Mouse (Mus musculus) neutrophil, adult 5-6 weeks (primary cell): ENCODE results near the gene Slc35c1. TPM values are rescaled to one million over a fixed set of nuclear protein-coding genes. Genes with fewer than 3 reads are reported as not detected.
"Not testable (repeated sequence)": the region's sequence is repeated elsewhere in the genome, so short reads cannot be mapped to it uniquely, and the experiment has no call there.

Experiments
- ATAC-seq: fragments of 151-379, 151-347 bp; 2 replicates; pipeline ENCODE4 v1.8.0; 2017; ENCODE audit warnings: mild to moderate bottlenecking, moderate TSS enrichment; ENCODE audit not compliant: insufficient number of reproducible peaks, poor library complexity, low FRiP score, severe bottlenecking; ENCODE audit errors: extremely low read depth
- total RNA-seq: library from RNA; stranded (forward); fragments of 200-1000 nt; gene quantifications from 2 replicates; pipeline ENCODE4 v1.2.3, GENCODE M21; 2017

Gene Slc35c1
- total RNA-seq, 1 experiment from 2014 or later: 21.6 TPM

DNA sequence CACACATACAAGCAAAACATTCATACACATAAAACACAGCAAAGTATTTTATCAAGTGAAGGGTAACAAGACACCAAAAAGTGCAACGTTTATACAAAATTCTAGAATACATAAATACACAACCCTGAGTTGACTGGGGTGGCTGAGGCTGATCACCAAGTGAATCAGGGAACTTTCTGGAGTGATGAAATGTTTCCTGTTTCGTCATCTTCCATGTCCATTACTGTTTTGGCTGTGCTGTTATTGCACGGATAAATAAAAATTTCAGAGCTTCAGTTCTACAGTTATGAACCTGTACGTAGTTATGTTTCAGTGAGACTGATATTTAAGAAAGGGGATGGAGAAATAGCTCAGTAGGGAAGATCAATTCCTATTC lies 18.0 kb upstream of the Slc35c1 start:
- ATAC-seq: peak; percentile 28; the same call in 1 of the 2 replicates

DNA sequence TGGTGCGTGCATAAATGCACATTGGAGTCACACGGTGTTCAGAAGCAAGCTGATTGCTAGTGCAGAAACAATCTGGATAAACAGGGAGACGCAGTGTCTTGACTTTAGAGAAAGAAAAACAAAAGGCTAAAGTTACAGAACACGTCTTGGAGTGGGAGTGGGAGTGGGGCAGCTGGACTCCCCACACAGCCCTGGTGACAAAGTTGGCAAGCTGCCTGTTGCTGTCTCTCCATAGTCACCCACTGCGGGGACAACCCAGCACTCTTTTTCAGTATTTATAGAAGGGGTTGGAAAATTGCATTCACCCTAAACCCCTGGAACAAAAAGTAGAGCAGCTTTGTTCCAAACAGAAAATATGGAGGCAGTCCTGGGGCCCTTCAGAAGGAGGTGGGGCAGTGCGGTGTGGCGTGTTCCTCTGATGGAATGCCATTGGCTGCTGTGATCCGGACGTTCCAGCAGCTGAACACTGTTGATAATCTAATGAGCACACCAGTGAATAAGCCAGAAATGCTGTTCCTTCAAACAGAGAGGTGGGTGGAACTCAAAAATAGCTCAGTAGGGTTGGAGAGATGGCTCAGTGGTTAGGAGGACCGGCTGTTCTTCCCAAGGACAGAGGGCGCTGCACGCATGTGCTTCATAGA lies 17.5 kb upstream of the Slc35c1 start:
- no peak for ATAC-seq

DNA sequence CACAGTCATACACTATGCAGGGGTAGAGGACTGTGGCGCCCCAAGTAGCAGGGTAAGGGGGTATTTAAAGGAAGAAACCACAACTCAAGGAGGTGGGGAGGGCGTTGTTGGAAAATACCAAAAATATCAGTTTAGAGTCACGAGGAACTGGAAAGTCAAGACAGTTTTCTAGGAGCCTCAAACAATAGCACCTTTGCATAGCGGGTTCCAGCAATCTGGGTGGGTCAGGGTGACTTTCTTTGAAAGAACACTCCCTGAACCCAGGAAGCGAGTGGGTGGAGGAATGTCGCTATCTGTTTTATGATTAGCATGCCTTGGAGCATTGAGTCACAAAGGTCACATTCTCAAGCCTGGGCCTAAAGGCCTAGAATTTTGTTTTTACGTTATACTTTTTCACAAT lies 16.2 kb upstream of the Slc35c1 start:
- ATAC-seq: not testable (repeated sequence)

DNA sequence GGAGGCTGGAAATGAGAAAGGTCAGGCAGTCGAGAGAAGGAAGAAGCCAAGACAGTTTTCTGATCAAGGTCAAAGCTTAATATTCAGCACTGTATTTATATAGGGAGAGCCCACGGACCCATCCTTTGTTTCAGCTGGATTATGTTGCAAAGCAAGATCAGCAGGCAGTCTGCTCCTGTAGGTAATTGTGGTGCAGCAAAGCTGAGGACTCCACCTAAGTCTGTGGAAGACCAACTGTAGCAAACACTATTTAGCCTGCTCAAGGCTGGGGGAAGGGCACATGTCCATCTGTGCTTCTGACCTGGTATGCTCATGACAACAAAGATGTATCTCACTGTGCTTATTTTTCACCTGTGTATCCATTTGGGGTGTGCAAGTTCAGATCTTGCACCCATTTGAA lies 15.4 kb upstream of the Slc35c1 start:
- ATAC-seq: no peak

DNA sequence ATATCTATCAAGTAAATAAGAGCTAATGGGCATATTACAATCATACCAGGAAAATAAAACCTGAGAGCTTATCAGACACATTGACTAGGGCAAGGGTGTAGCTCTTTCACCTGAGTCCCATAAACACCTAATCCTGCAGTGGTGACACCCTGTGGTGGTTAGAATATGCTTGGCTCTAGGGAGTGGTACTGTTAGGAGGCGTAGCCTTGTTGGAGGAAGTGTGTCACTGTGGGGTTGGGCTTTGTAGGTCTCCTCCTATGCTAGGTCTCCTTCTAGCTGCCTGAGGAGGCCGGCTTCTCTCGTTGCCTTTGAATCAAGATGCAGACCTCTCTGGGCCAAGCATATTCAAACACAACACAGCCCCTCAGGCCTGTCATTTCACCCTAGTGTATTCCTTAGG lies 14.6 kb upstream of the Slc35c1 start:
- no peak for ATAC-seq

DNA sequence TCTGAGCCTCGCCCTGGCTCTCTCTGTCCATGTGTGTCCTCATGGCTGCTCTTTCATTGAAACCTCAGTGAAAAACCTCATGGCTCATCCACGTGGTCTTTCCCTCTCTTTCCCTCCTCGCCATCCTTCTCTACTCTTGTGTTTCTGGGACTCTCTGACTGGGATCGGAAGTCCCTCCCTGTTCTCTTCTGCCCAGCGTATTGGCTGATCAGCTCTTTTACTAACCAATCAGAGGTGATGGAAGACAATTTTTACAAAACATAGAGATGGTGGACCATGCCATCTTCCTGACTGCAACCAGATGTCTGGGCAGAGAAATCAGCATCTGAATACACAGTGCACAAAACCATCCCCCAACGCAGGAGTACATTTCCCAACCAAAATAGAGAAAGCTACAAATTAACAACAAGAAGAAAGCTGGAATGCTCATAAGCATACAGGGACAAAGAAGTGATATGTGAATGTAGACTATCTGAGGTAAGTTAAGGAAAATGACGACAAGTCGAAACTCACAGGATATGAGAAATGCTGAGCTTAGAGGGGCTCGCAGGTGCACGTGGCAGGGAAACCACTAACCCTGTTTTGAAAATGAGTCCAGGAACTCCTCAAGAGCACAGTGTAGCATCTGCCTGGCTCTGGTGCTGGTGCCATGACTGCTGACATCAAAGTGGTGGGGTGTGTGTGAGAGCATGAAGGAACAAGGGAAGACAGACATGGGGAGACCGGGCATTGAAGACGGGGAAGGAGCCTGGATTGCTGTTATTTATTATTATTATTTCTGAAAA lies 11.7 kb upstream of the Slc35c1 start:
- ATAC-seq: no peak

DNA sequence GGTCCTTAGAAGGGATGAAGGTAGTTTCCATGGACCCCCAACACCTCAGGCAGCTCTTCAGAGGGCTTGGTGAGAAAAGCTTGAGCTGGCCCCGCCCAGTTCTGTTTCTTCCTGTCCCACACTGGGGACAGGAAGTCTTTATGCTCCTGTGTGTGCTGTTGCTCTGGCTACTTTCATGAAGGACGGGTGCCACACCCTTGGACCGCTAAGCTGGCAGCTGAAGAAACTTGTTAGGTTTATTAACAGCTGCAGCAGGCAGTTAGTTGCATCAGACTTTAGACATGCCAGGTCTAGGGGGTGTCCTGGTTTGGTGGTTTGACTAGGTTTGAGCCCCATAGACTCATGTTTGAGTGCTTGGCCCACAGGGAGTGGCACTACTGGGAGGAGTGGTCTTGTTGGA lies 4.4 kb upstream of the Slc35c1 start:
- peak; percentile 59 for ATAC-seq

DNA sequence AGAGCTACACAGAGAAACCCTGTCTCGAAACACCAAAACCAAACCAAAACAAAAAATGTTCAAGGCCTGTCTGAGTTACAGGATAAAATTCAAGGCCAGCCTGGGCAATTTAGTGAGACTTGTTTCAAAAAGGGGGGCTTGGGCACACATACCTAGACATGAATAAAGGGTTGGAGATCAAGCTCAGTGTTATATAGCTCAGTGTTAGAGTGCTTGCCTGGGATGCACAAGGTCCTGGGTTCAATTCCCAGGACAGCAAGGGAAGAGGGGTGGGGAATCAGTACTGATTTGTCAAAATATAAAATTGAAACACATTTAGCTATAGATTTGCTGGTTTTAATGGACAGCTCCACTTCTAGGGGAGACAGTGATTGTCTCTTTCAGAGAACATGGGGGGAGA lies 877 bp upstream of the Slc35c1 start:
- no peak for ATAC-seq

DNA sequence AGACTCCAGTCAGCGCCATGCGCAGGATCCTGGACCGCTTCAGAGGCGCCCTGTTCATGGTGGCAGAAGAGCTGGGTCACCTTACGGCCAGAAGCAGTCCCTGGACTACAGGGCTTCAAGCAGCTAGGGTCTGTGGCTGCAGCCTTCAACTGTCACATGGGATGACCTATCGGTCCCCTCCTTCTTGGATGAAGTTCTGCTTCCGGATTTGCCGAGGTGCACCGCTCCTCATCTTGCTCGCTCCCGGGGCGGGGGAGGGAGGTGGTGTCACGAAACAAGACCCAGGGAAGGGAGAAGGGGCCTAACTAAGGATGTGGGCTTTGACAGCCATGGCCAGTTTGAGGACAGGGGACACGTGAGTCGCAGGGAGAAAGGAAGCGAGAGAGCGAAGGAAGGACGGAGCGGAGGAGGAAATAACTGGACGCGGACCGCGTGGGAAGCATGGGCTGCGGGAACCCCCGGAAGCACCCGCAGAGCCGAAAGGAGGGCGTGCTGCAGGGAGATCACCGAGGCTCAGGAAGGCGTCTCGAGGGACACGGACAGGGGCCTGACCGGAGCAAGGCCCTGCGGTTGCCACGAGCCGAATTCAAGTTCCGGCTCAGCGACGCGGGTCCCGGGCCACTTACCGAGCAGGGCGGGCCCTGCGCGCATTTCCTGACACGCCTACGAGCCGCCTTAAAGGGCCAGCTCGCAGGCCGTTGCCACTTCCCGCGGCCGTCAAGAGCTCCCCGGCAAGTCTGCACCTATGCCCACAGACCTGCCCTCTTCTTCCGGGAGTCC lies 1.0 kb downstream of the Slc35c1 start:
- peak; percentile 73 for ATAC-seq

DNA sequence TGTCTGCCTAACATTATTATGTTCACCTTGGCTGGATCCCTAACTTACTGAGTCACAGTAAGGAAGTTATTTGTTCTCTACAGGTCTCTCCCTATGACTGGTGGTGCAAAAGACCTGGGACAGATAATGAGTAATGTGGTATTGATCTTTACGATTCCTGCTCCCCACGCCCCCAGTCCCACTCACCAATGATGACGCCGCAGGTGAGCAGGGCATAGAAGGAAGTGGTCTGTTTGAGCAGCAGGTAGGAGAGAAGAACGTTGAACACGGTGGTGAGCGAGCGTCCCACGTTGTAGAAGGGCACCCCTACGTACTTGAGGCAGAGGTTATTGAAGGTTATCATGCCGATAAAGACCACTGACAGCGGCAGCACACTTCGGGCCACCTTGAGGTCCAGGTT lies 1.9 kb downstream of the Slc35c1 start:
- no peak for ATAC-seq

DNA sequence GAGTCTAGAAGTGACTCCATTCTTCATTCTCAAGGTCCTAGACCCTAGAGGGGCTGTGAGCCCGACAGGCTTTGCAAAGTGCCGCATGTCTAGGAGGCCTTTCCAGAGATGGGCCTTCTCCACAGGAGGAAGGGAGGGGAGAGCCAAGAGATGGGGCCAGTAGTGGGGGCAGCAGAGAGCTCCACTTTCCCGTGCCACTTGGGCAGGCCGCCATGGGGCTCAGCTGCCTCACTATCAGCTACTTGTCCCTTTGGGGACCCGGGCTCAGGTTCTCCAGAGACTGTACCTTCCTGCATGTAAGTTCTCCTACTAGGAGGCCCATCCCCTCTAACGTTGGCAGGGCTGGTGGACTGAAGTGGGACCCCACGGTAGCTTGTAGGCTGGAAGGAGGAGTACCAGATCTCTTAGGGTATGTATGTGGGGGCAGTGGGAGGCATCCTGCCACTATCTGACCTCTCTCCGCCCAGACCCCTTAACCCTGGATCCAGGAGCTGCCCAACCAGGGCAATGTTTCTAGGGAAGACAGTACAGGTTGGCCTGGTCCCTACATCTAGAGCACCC lies 3.3 kb downstream of the Slc35c1 start:
- no peak for ATAC-seq

DNA sequence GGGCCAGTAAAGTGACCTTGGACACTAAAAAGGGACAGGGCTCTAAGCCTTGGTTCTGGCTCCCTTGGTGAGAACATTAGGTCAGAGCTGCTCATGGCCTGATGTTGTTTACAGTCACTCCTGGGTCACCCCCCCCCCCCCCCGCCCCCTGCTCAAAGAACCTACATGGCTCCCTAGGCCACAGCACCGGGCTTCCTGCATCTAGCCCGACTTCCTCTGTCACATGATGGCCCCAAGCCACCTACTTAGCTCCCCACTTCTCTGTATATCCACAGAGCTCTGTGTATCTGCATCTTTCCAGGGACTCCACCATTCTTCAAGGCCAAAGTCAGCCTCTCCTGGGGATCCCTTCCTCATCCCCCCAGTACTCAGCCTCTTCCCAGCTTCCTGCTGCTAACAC lies 4.6 kb downstream of the Slc35c1 start:
- ATAC-seq: no peak

DNA sequence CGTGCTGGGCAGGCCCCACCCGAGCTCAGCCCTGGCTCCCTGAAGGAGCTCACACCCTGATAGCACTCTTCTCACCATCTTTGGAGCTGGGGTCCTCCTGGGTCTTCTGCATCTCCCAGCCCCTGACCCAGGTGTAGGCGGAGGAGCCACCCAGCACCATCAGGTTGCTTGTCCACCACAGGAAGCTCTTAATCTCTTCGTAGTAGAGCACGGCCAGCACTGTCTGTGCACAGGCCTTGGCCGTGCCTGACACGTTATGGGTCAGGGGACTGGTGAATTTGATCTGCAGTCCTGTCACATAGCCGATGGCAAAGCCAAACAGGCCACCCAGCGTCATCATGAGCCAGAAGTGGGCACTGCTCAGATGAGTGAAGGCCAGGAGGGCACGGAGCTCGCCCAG lies 6.2 kb downstream of the Slc35c1 start:
- ATAC-seq: no peak

DNA sequence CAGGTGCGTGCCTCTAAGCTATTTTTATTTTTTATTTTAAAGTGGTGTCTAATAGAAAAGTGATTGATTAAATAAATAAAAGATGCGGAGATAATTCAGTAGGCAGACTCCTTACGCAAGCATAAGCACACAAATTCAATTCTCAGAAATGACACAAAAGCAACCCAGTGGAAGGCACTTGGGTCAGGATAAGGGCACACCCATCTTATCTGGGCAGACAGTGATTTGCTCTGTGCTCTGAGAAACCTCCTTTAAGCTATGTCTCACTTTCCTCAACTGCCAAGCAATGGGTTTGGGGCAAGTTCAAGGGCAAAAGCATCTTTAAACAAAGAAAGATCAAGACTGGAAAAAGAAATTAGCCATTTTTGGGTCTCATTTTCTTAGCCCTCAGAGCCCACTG lies 9.2 kb downstream of the Slc35c1 start:
- no peak for ATAC-seq

DNA sequence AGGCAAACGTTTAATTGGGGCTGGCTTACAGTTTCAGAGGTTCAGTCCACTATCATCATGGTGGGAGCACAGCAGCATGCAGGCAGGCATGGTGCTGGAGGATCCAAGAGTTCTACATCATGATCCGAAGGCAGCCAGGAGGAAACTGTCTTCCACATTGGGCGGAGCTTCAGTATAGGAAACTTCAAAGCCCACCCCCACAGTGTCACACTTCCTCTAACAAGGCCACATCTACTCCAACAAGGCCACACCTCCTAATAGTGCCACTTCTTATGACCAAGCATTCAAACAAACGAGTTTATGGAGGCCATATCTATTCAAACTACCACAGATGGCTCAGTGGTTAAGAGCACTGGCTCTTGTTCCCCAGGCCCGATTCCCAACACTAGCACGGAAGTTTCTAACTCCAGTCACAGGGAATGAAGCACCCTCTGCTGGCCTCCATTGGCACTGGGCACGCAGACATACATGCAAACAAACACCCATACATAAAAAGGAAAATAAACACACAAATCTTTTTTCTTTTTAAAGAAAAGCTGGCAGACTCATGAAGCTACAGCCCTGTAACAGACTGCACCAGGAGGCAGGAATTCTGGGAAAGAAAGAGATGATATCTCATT lies 13.1 kb downstream of the Slc35c1 start:
- no peak for ATAC-seq

DNA sequence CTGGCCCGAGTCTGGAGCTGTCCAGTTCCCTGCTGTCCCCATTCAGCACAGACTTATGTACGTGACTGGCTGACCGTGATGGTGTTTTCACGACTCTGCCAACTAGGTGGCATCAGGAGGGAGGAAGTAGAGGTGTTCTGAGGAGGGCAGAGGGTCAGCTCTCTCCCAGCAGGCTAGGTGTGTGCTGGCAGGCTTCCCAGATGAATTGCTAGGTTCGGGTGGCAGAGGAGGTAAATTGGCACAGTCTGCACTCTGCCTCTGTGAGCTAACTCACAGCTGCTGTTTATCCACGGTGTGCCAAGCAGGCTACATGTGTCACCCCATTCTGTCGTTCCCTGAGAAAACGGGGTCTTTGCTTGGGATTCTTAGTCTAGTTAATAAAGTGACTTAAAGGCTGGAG lies 13.7 kb downstream of the Slc35c1 start:
- no peak for ATAC-seq

DNA sequence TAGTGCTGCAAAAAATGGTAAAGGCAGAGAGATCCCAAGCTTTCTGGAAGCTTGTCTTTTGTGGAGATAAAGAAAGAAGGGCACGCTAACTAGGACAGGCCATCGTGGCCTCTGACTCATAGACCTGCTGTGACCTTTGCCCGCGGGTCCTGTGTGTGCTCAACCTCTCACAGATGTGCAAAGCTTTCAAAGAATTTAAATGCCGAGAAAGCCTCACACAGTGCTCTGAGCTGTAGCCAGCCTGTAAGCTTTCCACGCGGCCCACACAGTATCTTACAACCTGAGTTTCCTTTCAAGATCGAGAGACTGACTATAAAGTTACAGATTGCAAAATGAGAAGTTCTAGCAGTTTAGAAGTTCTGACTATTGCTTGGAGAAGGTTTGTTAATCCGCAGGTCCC lies 14.4 kb downstream of the Slc35c1 start:
- ATAC-seq: no peak

DNA sequence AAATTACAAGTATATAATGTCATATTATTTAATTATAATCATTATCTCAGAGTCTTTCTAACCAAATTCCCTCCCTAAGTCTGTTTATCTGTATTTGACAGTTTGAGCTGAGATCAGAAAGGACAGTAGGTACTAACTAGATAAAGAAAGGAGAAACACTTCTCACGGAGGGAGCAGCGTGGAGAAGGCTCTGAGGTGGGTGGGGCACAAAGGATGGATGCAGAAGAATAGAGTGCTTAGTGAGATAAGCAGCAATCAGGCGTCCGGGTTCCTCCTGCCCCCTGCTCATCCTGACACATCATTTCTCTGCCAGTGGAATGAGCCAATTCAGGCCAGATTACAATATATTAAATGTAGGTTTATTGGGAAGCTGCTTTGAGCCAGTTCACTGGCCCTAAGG lies 16.0 kb downstream of the Slc35c1 start:
- ATAC-seq: no peak

DNA sequence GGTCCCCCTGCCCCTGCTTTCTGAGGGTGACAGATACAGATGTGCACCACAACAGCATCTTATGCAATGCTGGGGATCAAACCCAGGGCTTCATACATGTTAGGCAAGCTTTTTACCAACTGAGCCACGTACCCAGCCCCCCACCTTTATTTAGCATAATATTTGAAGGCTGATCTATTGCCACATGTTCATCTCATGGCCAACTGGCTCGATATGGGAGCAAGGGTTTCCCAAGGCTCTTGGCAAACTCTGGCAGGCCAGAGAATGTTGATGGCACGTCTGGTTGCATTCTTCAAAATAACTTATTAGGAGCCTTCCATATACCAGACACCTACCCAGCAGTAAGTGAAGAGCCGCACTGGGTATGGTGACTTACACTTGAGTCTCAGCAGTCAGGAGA lies 17.0 kb downstream of the Slc35c1 start:
- ATAC-seq: no peak
